Mouse (Mus musculus) ES-Bruce4 (cell line): ENCODE measurements at regions not wholly inside any gene's neighbourhood (a gene's known extent, or its start where the extent isn't known, plus 50 kb on each side); places are given as distances from the start of the nearest gene placed in this dataset.

Experiments
- H3K27ac ChIP-seq: 2 replicates; pipeline ENCODE4 v1.5.1; 2012; ENCODE audit warnings: low read length, inconsistent platforms; ENCODE audit not compliant: insufficient read depth
- H3K27me3 ChIP-seq: 2 replicates; pipeline ENCODE4 v1.6.1; 2012; ENCODE audit warnings: mild to moderate bottlenecking, low read length, inconsistent platforms; ENCODE audit not compliant: control insufficient read depth, poor library complexity, insufficient read depth, severe bottlenecking
- H3K36me3 ChIP-seq: 2 replicates; pipeline ENCODE4 v1.6.1; 2012; ENCODE audit warnings: inconsistent platforms, mild to moderate bottlenecking, low read length, moderate library complexity; ENCODE audit not compliant: control insufficient read depth, poor library complexity, insufficient read depth, severe bottlenecking
- H3K4me1 ChIP-seq: one replicate; pipeline ENCODE4 v1.8.1; 2011; ENCODE audit warnings: low read length; ENCODE audit not compliant: control insufficient read depth, insufficient read depth
- H3K4me3 ChIP-seq: 2 replicates; pipeline ENCODE4 v1.5.1; 2011; ENCODE audit warnings: low read depth, mild to moderate bottlenecking, low read length
- H3K9ac ChIP-seq: 2 replicates; pipeline ENCODE4 v1.6.1; 2012; ENCODE audit warnings: low read depth, mild to moderate bottlenecking, inconsistent platforms; ENCODE audit not compliant: poor library complexity, severe bottlenecking
- H3K9me3 ChIP-seq: replicated peaks from 2 replicates; pipeline ENCODE4 v1.6.1; 2012; ENCODE audit warnings: mild to moderate bottlenecking, low read length, inconsistent platforms; ENCODE audit not compliant: control insufficient read depth, poor library complexity, insufficient read depth, severe bottlenecking
- CTCF ChIP-seq: IDR thresholded peaks from one replicate; pipeline ENCODE4 v1.8.1; 2011; ENCODE audit warnings: low read depth, low read length
- EP300 ChIP-seq: IDR thresholded peaks from 2 replicates; pipeline ENCODE4 v1.6.1; 2011; ENCODE audit warnings: low read depth, low read length; ENCODE audit not compliant: insufficient read depth
- POLR2A ChIP-seq: IDR thresholded peaks from one replicate; pipeline ENCODE4 v1.8.1; 2011; ENCODE audit warnings: low read length; ENCODE audit not compliant: insufficient read depth

- TF ChIP-seq POLR2A (no peak), CTCF (no peak), EP300 (no peak)
- H3K27ac ChIP-seq: no peak overlapping the region
- no peaks in the 10 kb centered on the region for H3K36me3 ChIP-seq
- no peak overlapping the region for H3K4me3 ChIP-seq
- no peaks in the 10 kb centered on the region for H3K9me3 ChIP-seq
- peaks cover 3% of the 10 kb centered on the region for H3K4me1 ChIP-seq
- no peak overlapping the region for H3K9ac ChIP-seq
- H3K27me3 ChIP-seq: no peaks in the 10 kb centered on the region
Measured at GRCm38 (mm10) chr6:93041041-93041440, 97.7 kb upstream of the Adamts9 start.

GRCm38 (mm10) chr6:93031812-93032330, 88.6 kb upstream of the Adamts9 start:
- Histone ChIP-seq H3K27ac (no peak overlapping the region), H3K9ac (no peak overlapping the region), H3K27me3 (no peaks in the 10 kb centered on the region), H3K9me3 (no peaks in the 10 kb centered on the region), H3K4me3 (no peak overlapping the region), H3K36me3 (no peaks in the 10 kb centered on the region), H3K4me1 (no peaks in the 10 kb centered on the region)
- TF ChIP-seq POLR2A (no peak), EP300 (no peak), CTCF (no peak)

- Histone ChIP-seq H3K4me3 (no peak overlapping the region), H3K9me3 (no peaks in the 10 kb centered on the region), H3K27ac (no peak overlapping the region), H3K36me3 (no peaks in the 10 kb centered on the region), H3K4me1 (no peaks in the 10 kb centered on the region), H3K27me3 (no peaks in the 10 kb centered on the region), H3K9ac (no peak overlapping the region)
- TF ChIP-seq EP300: no peak
Measured at GRCm38 (mm10) chr6:93026068-93027022, 83.1 kb upstream of the Adamts9 start.

GRCm38 (mm10) chr6:93014534-93014933, 71.2 kb upstream of the Adamts9 start:
- Histone ChIP-seq H3K36me3 (no peaks in the 10 kb centered on the region), H3K27ac (no peak overlapping the region), H3K4me3 (no peak overlapping the region), H3K4me1 (no peaks in the 10 kb centered on the region), H3K9me3 (no peaks in the 10 kb centered on the region), H3K9ac (no peak overlapping the region), H3K27me3 (no peaks in the 10 kb centered on the region; the same call in 1 of the 2 replicates)
- TF ChIP-seq CTCF (no peak), EP300 (no peak), POLR2A (no peak)

- no peaks in the 10 kb centered on the region for H3K9me3 ChIP-seq
- H3K36me3 ChIP-seq: no peaks in the 10 kb centered on the region
- TF ChIP-seq CTCF: no peak
- TF ChIP-seq POLR2A: no peak
- no peak for TF ChIP-seq EP300
- H3K9ac ChIP-seq: no peak overlapping the region
- no peaks in the 10 kb centered on the region for H3K27me3 ChIP-seq
- H3K27ac ChIP-seq: no peak overlapping the region
- H3K4me3 ChIP-seq: no peak overlapping the region
- no peaks in the 10 kb centered on the region for H3K4me1 ChIP-seq
Measured at GRCm38 (mm10) chr6:93011906-93012305, 68.6 kb upstream of the Adamts9 start.

GRCm38 (mm10) chr6:93004587-93005240, 61.4 kb upstream of the Adamts9 start:
- H3K27me3 ChIP-seq: no peaks in the 10 kb centered on the region
- no peak overlapping the region for H3K4me3 ChIP-seq
- H3K9me3 ChIP-seq: no peaks in the 10 kb centered on the region
- TF ChIP-seq POLR2A: no peak
- TF ChIP-seq EP300: no peak
- TF ChIP-seq CTCF: no peak
- H3K36me3 ChIP-seq: no peaks in the 10 kb centered on the region
- no peak overlapping the region for H3K9ac ChIP-seq
- H3K4me1 ChIP-seq: no peaks in the 10 kb centered on the region
- H3K27ac ChIP-seq: no peak overlapping the region
